Mouse (Mus musculus): Measurements from ENCODE around the gene Rasgef1b.

Gene Rasgef1b

GRCm38 (mm10) chr5:99215207-99216157, 513.4 kb downstream of the Rasgef1b start:
- DNase-seq (ENCODE audit: low read depth) = no peak

- no peak for DNase-seq (ENCODE audit: low read depth)
Observed at GRCm38 (mm10) chr5:99214400-99214799, 514.5 kb downstream of the Rasgef1b start.

GRCm38 (mm10) chr5:99213211-99213610, 515.7 kb downstream of the Rasgef1b start:
- DNase-seq (ENCODE audit: low read depth) = no peak

GRCm38 (mm10) chr5:99203475-99203874, 525.4 kb downstream of the Rasgef1b start:
- DNase-seq (ENCODE audit: low read depth) = no peak

- DNase-seq (ENCODE audit: low read depth) = peak; percentile 58
Observed at GRCm38 (mm10) chr5:99202074-99202837, 526.6 kb downstream of the Rasgef1b start.

GRCm38 (mm10) chr5:99195436-99195835, 533.4 kb downstream of the Rasgef1b start:
- no peak for DNase-seq (ENCODE audit: low read depth)

GRCm38 (mm10) chr5:99190941-99191800, 537.7 kb downstream of the Rasgef1b start:
- no peak for DNase-seq (ENCODE audit: low read depth)

- DNase-seq (ENCODE audit: low read depth) = no peak
Observed at GRCm38 (mm10) chr5:99183637-99184036, 545.2 kb downstream of the Rasgef1b start.

- no peak for DNase-seq (ENCODE audit: low read depth)
Observed at GRCm38 (mm10) chr5:99174608-99175385, 554.1 kb downstream of the Rasgef1b start.

GRCm38 (mm10) chr5:99169836-99170235, 559.0 kb downstream of the Rasgef1b start:
- no peak for DNase-seq (ENCODE audit: low read depth)

- DNase-seq (ENCODE audit: low read depth) = no peak
Observed at GRCm38 (mm10) chr5:99167767-99168166, 561.1 kb downstream of the Rasgef1b start.
